Mouse (Mus musculus): ENCODE data around the gene Ago1.

DNA sequence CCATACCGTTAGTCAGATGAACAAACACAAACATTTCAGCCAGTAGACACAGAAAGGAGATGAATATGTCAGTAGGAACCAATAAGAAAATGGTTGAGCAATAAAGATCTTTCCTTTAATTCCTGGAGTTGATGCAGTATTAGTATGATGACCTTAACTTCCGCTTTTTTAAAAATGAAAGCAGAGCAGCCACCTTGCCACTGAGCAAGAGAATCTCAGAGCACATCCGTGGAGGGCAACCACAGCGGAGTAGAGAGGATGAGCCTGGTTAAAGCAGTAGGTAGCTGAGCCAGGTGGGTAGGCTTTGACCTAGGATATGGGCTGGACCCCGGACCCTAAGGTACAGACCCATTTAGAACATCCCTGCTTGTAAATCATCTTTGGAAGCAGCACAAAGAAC lies 21.4 kb upstream of the Ago1 start:
- TF ChIP-seq POLR2A (IDR thresholded peaks at IDR 0.05; ENCODE audit: borderline replicate concordance, extremely low read depth, insufficient read depth, insufficient read length, poor library complexity, severe bottlenecking) (no peak), CTCF (IDR thresholded peaks at IDR 0.05; ENCODE audit: borderline replicate concordance, extremely low read depth, insufficient read depth, insufficient read length) (no peak)

Data from brain, embryonic 14.5 days (tissue).